Mouse (Mus musculus): ENCODE results near the gene Dhtkd1. TPM values are rescaled to one million over a fixed set of nuclear protein-coding genes. Genes with fewer than 3 reads are reported as not detected.

Gene Dhtkd1
- total RNA-seq, 1 experiment, result 12.0 TPM

- H3K9ac ChIP-seq (ENCODE audit: insufficient read depth, low read depth, low read length, poor library complexity, severe bottlenecking), result no peak overlapping the region
- H3K4me3 ChIP-seq (ENCODE audit: insufficient read depth in 1 of 2, low read depth in 1 of 2, low read length in 2 of 2, poor library complexity in 1 of 2, severe bottlenecking in 1 of 2), result no peak overlapping the region
- TF ChIP-seq CHD2 (IDR thresholded peaks at IDR 0.05; ENCODE audit: low read depth, low read length), result no peak
- no peak for TF ChIP-seq HCFC1 (IDR thresholded peaks at IDR 0.05; ENCODE audit: borderline replicate concordance, insufficient read depth, low read length)
- no peaks in the 10 kb centered on the region for H3K9me3 ChIP-seq (ENCODE audit: control insufficient read depth, insufficient read depth, low read depth, low read length)
- DNase-seq (ENCODE audit: low read depth, low spot score), result no peak
- in situ Hi-C loops (cut with MboI; ENCODE audit: low sequenced_read_pairs in 2 of 2, unreplicated experiment in 2 of 2), result no loop called here
- H3K4me1 ChIP-seq (ENCODE audit: control insufficient read depth in 2 of 2, insufficient read depth in 2 of 2, low read length in 2 of 2, poor library complexity in 1 of 2), result peaks cover 0 to 2% of the 10 kb centered on the region in 2 experiments; a peak in 2 of 4 replicates
- peaks cover 31% of the 10 kb centered on the region for H3K36me3 ChIP-seq (ENCODE audit: control insufficient read depth, insufficient read depth, low read length, poor library complexity, severe bottlenecking)
- H3K27ac ChIP-seq (ENCODE audit: insufficient read depth, low read depth, low read length, poor library complexity, severe bottlenecking), result no peak overlapping the region
These were observed 53.7 kb downstream of the Dhtkd1 start for GRCm38 (mm10) chr2:5888865-5889264.

- in situ Hi-C loops (cut with MboI; ENCODE audit: low sequenced_read_pairs in 2 of 2, unreplicated experiment in 2 of 2), result no loop called here
- Histone ChIP-seq H3K4me1 (ENCODE audit: control insufficient read depth in 2 of 2, insufficient read depth in 2 of 2, low read length in 2 of 2, poor library complexity in 1 of 2) (peaks cover 0 to 2% of the 10 kb centered on the region in 2 experiments; a peak in 1 of 4 replicates), H3K36me3 (ENCODE audit: control insufficient read depth, insufficient read depth, low read length, poor library complexity, severe bottlenecking) (peaks cover 27% of the 10 kb centered on the region), H3K9me3 (ENCODE audit: control insufficient read depth, insufficient read depth, low read depth, low read length) (no peaks in the 10 kb centered on the region), H3K4me3 (ENCODE audit: insufficient read depth in 1 of 2, low read depth in 1 of 2, low read length in 2 of 2, poor library complexity in 1 of 2, severe bottlenecking in 1 of 2) (no peak overlapping the region), H3K9ac (ENCODE audit: insufficient read depth, low read depth, low read length, poor library complexity, severe bottlenecking) (no peak overlapping the region), H3K27ac (ENCODE audit: insufficient read depth, low read depth, low read length, poor library complexity, severe bottlenecking) (no peak overlapping the region)
- no peak for DNase-seq (ENCODE audit: low read depth, low spot score)
- TF ChIP-seq ZC3H11A (IDR thresholded peaks at IDR 0.05; ENCODE audit: borderline replicate concordance, low read depth, low read length), result no peak
- no peak for TF ChIP-seq ZNF384 (IDR thresholded peaks at IDR 0.05; ENCODE audit: low read depth, low read length)
- no peak for TF ChIP-seq HCFC1 (IDR thresholded peaks at IDR 0.05; ENCODE audit: borderline replicate concordance, insufficient read depth, low read length)
- TF ChIP-seq MAFK (IDR thresholded peaks at IDR 0.05; ENCODE audit: insufficient read depth, low read depth, low read length), result no peak
- TF ChIP-seq CHD2 (IDR thresholded peaks at IDR 0.05; ENCODE audit: low read depth, low read length), result no peak
These were observed 65.1 kb downstream of the Dhtkd1 start for GRCm38 (mm10) chr2:5877446-5877845.

GRCm38 (mm10) chr2:5869746-5870145, 72.8 kb downstream of the Dhtkd1 start:
- TF ChIP-seq MAFK (IDR thresholded peaks at IDR 0.05; ENCODE audit: insufficient read depth, low read depth, low read length), result no peak
- no peak for TF ChIP-seq ZC3H11A (IDR thresholded peaks at IDR 0.05; ENCODE audit: borderline replicate concordance, low read depth, low read length)
- TF ChIP-seq CHD2 (IDR thresholded peaks at IDR 0.05; ENCODE audit: low read depth, low read length), result no peak
- no peak for TF ChIP-seq HCFC1 (IDR thresholded peaks at IDR 0.05; ENCODE audit: borderline replicate concordance, insufficient read depth, low read length)
- TF ChIP-seq ZNF384 (IDR thresholded peaks at IDR 0.05; ENCODE audit: low read depth, low read length), result no peak
- Histone ChIP-seq H3K27ac (ENCODE audit: insufficient read depth, low read depth, low read length, poor library complexity, severe bottlenecking) (no peak overlapping the region), H3K36me3 (ENCODE audit: control insufficient read depth, insufficient read depth, low read length, poor library complexity, severe bottlenecking) (peaks cover 16% of the 10 kb centered on the region), H3K9me3 (ENCODE audit: control insufficient read depth, insufficient read depth, low read depth, low read length) (no peaks in the 10 kb centered on the region), H3K4me3 (ENCODE audit: insufficient read depth in 1 of 2, low read depth in 1 of 2, low read length in 2 of 2, poor library complexity in 1 of 2, severe bottlenecking in 1 of 2) (no peak overlapping the region), H3K9ac (ENCODE audit: insufficient read depth, low read depth, low read length, poor library complexity, severe bottlenecking) (no peak overlapping the region), H3K4me1 (ENCODE audit: control insufficient read depth in 2 of 2, insufficient read depth in 2 of 2, low read length in 2 of 2, poor library complexity in 1 of 2) (peaks cover 0 to 2% of the 10 kb centered on the region in 2 experiments; a peak in 1 of 4 replicates)
- in situ Hi-C loops (cut with MboI; ENCODE audit: low sequenced_read_pairs in 2 of 2, unreplicated experiment in 2 of 2), result no loop called here
- no peak for DNase-seq (ENCODE audit: low read depth, low spot score)

- no peaks in the 10 kb centered on the region for H3K4me1 ChIP-seq (ENCODE audit: control insufficient read depth in 2 of 2, insufficient read depth in 2 of 2, low read length in 2 of 2, poor library complexity in 1 of 2)
- no peak overlapping the region for H3K9ac ChIP-seq (ENCODE audit: insufficient read depth, low read depth, low read length, poor library complexity, severe bottlenecking)
- in situ Hi-C loops (cut with MboI; ENCODE audit: low sequenced_read_pairs in 2 of 2, unreplicated experiment in 2 of 2), result no loop called here
- H3K9me3 ChIP-seq (ENCODE audit: control insufficient read depth, insufficient read depth, low read depth, low read length), result no peaks in the 10 kb centered on the region
- DNase-seq (ENCODE audit: low read depth, low spot score), result no peak
- no peak overlapping the region for H3K27ac ChIP-seq (ENCODE audit: insufficient read depth, low read depth, low read length, poor library complexity, severe bottlenecking)
- no peak overlapping the region for H3K4me3 ChIP-seq (ENCODE audit: insufficient read depth in 1 of 2, low read depth in 1 of 2, low read length in 2 of 2, poor library complexity in 1 of 2, severe bottlenecking in 1 of 2)
- H3K36me3 ChIP-seq (ENCODE audit: control insufficient read depth, insufficient read depth, low read length, poor library complexity, severe bottlenecking), result peaks cover 18% of the 10 kb centered on the region
- TF ChIP-seq HCFC1 (IDR thresholded peaks at IDR 0.05; ENCODE audit: borderline replicate concordance, insufficient read depth, low read length) (no peak), MAFK (IDR thresholded peaks at IDR 0.05; ENCODE audit: insufficient read depth, low read depth, low read length) (no peak), ZNF384 (IDR thresholded peaks at IDR 0.05; ENCODE audit: low read depth, low read length) (no peak), ZC3H11A (IDR thresholded peaks at IDR 0.05; ENCODE audit: borderline replicate concordance, low read depth, low read length) (no peak), CHD2 (IDR thresholded peaks at IDR 0.05; ENCODE audit: low read depth, low read length) (no peak)
These were observed 74.9 kb downstream of the Dhtkd1 start for GRCm38 (mm10) chr2:5867681-5868080.

- H3K4me3 ChIP-seq (ENCODE audit: insufficient read depth in 1 of 2, low read depth in 1 of 2, low read length in 2 of 2, poor library complexity in 1 of 2, severe bottlenecking in 1 of 2), result no peak within 1 kb of the TSS
- TF ChIP-seq ZC3H11A (IDR thresholded peaks at IDR 0.05; ENCODE audit: borderline replicate concordance, low read depth, low read length), result no peak
- TF ChIP-seq CHD2 (IDR thresholded peaks at IDR 0.05; ENCODE audit: low read depth, low read length), result no peak
- no peak for TF ChIP-seq MAFK (IDR thresholded peaks at IDR 0.05; ENCODE audit: insufficient read depth, low read depth, low read length)
- no peak for TF ChIP-seq ZNF384 (IDR thresholded peaks at IDR 0.05; ENCODE audit: low read depth, low read length)
- TF ChIP-seq HCFC1 (IDR thresholded peaks at IDR 0.05; ENCODE audit: borderline replicate concordance, insufficient read depth, low read length), result no peak
- no peak within 1 kb of the TSS for H3K9ac ChIP-seq (ENCODE audit: insufficient read depth, low read depth, low read length, poor library complexity, severe bottlenecking)
- no peaks in the 10 kb centered on the region for H3K9me3 ChIP-seq (ENCODE audit: control insufficient read depth, insufficient read depth, low read depth, low read length)
- in situ Hi-C loops (cut with MboI; ENCODE audit: low sequenced_read_pairs in 2 of 2, unreplicated experiment in 2 of 2), result no loop called here
- DNase-seq (ENCODE audit: low read depth, low spot score), result no peak
- peaks cover 29% of the 10 kb centered on the region for H3K36me3 ChIP-seq (ENCODE audit: control insufficient read depth, insufficient read depth, low read length, poor library complexity, severe bottlenecking)
- H3K27ac ChIP-seq (ENCODE audit: insufficient read depth, low read depth, low read length, poor library complexity, severe bottlenecking), result no peak within 1 kb of the TSS
- no peaks in the 10 kb centered on the region for H3K4me1 ChIP-seq (ENCODE audit: control insufficient read depth in 2 of 2, insufficient read depth in 2 of 2, low read length in 2 of 2, poor library complexity in 1 of 2)
These were observed 79.8 kb downstream of the Dhtkd1 start, which contains the start of gene Gm13199 for GRCm38 (mm10) chr2:5862834-5863233. Gene Gm13199, minus strand, starts transcription at chr2:5862934.
